ENCODE assay signal across 7 mouse cellular contexts in the genomic region with DNA sequence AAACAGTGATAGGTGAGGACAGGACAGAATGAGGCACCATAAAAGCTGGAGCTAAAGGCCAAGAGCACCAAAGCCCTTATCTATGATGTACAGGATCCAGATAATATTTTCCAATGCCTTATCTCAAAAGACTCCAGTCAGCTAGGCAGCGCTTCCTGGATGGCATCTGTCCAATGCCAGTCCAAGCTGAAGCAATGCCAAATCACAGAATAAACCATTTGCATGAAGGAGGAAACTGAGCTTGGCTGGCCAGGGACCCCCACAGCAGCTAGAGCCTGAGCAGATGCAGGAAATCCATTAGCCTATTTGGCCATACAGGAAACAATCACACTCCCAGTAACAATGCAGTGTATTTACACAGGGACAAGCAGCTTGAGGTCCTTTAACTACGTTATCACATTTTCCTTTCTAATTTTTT. TPM values are rescaled to one million over a fixed set of nuclear protein-coding genes. Genes with fewer than 3 reads are reported as not detected.
DNase-seq lines count a peak whose midpoint lies in the region; ATAC-seq and TF ChIP-seq lines count a peak whose summit lies in the region.

No protein-coding gene starts in this region.

- peak; percentile 26 for DNase-seq in midbrain, postnatal 0 days (ENCODE audit: low spot score)
- DNase-seq in midbrain, embryonic 10.5 days (ENCODE audit: low spot score), result no peak
- peak; percentile 31 for DNase-seq in kidney, adult 18-20 months
- DNase-seq in lung, postnatal 4 days, result peak; percentile 80 to 89
- no peak for DNase-seq in thymus, postnatal 36 days
- DNase-seq in urinary bladder, postnatal 25 days (ENCODE audit: low spot score), result no peak

- no peak overlapping the region for H3K9ac ChIP-seq in midbrain, postnatal 0 days (replicated peaks; ENCODE audit: low read length, poor library complexity, severe bottlenecking)

- ATAC-seq in midbrain, postnatal 0 days (ENCODE audit: low FRiP score), result no peak
- peak; percentile 74 for ATAC-seq in granulocyte monocyte progenitor cell, adult 5-6 weeks (replicated peaks; ENCODE audit: poor library complexity, severe bottlenecking)

- H3K27me3 ChIP-seq in midbrain, postnatal 0 days (ENCODE audit: insufficient read depth, low read length), result no peaks in the 10 kb centered on the region
- no peaks in the 10 kb centered on the region for H3K27me3 ChIP-seq in midbrain, embryonic 10.5 days (ENCODE audit: low read depth, poor library complexity, severe bottlenecking)

- no peaks in the 10 kb centered on the region for H3K4me1 ChIP-seq in midbrain, postnatal 0 days (ENCODE audit: insufficient read depth, low read length)
- H3K4me1 ChIP-seq in midbrain, embryonic 10.5 days, result no peaks in the 10 kb centered on the region

- no peaks in the 10 kb centered on the region for H3K36me3 ChIP-seq in midbrain, postnatal 0 days (ENCODE audit: insufficient read depth, low read length)
- H3K36me3 ChIP-seq in midbrain, embryonic 10.5 days, result no peaks in the 10 kb centered on the region

- no peaks in the 10 kb centered on the region for H3K9me3 ChIP-seq in midbrain, postnatal 0 days (ENCODE audit: low read length)
- H3K9me3 ChIP-seq in midbrain, embryonic 10.5 days (replicated peaks), result no peaks in the 10 kb centered on the region

- TF ChIP-seq CTCF in midbrain, postnatal 0 days (IDR thresholded peaks at IDR 0.05), result no peak

- no peak overlapping the region for H3K4me3 ChIP-seq in midbrain, postnatal 0 days (ENCODE audit: low read depth, low read length)
- H3K4me3 ChIP-seq in midbrain, embryonic 10.5 days, result no peak overlapping the region

- H3K27ac ChIP-seq in midbrain, postnatal 0 days (ENCODE audit: low read depth, low read length), result no peak overlapping the region
- no peak overlapping the region for H3K27ac ChIP-seq in midbrain, embryonic 10.5 days (replicated peaks)

- WGBS in midbrain, postnatal 0 days, result 72% methylated on average over 2 of the region's 2 CpGs
- 91% methylated on average over 2 of the region's 2 CpGs for WGBS in midbrain, embryonic 10.5 days

- no peak overlapping the region for H3K4me2 ChIP-seq in midbrain, postnatal 0 days (ENCODE audit: low read depth, low read length, poor library complexity, severe bottlenecking)

RNA-seq across cellular contexts. Expression of gene Ipp, which starts 16.2 kb away (rescaled TPM):
- total RNA-seq in midbrain, postnatal 0 days (2014; rRNA removed), result 6.5 and 7.2 TPM in 2 replicates
- polyA plus RNA-seq in midbrain, postnatal 0 days (2015; fragmentation: Nextera tagmentation; extraction: Ambion mirVana), result 10.5 and 10.9 TPM in 2 replicates
- 16.3 and 18.0 TPM in 2 replicates for polyA plus RNA-seq in midbrain, embryonic 10.5 days (2016; fragmentation: Nextera tagmentation; extraction: Ambion mirVana)
- total RNA-seq in granulocyte monocyte progenitor cell, adult 5-6 weeks (2014; fragmentation: Nextera tagmentation), result 14.1 and 14.6 TPM in 2 replicates
- 10.6 and 14.2 TPM in 2 replicates for total RNA-seq in granulocyte monocyte progenitor cell, adult 5-6 weeks (2017)

RNA-seq across cellular contexts. Expression of gene Mast2, which starts 27.1 kb away (rescaled TPM):
- total RNA-seq in midbrain, postnatal 0 days (2014; rRNA removed), result 95.8 and 97.4 TPM in 2 replicates
- 27.1 and 30.3 TPM in 2 replicates for polyA plus RNA-seq in midbrain, postnatal 0 days (2015; fragmentation: Nextera tagmentation; extraction: Ambion mirVana)
- polyA plus RNA-seq in midbrain, embryonic 10.5 days (2016; fragmentation: Nextera tagmentation; extraction: Ambion mirVana), result 13.6 and 16.6 TPM in 2 replicates
- 8.3 and 20.5 TPM in 2 replicates for total RNA-seq in granulocyte monocyte progenitor cell, adult 5-6 weeks (2014; fragmentation: Nextera tagmentation)
- 8.3 and 12.2 TPM in 2 replicates for total RNA-seq in granulocyte monocyte progenitor cell, adult 5-6 weeks (2017)

Comparison
In these comparisons a context has a peak if more than half of its experiments do, and no peak if none do; other contexts are left out.
1. DNase-seq: peak in midbrain, postnatal 0 days (single experiment), kidney, adult 18-20 months (single experiment) and lung, postnatal 4 days (2 of 2); none in midbrain, embryonic 10.5 days (single experiment), thymus, postnatal 36 days (0 of 2) and urinary bladder, postnatal 25 days (single experiment).